Mouse (Mus musculus) liver, postnatal 0 days (tissue): ENCODE measurements at regions not wholly inside any gene's neighbourhood (a gene's known extent, or its start where the extent isn't known, plus 50 kb on each side); places are given as distances from the start of the nearest gene placed in this dataset.

Source experiments
- ATAC-seq: fragments of 200-750 bp; cut with Nextera tagmentation; 2 replicates; pipeline ENCODE4 v1.8.0; 2017; ENCODE audit warnings: mild to moderate bottlenecking, moderate library complexity
- DNase-seq: peaks from one replicate; pipeline ENCODE4 v3.0.0-alpha.2; 2016
- H3K27ac ChIP-seq: fragments of 300-500 bp; sonication (generic); 2 replicates; pipeline ENCODE4 v1.5.1; 2014; ENCODE audit warnings: antibody characterized with exemption, moderate library complexity, mild to moderate bottlenecking, low read depth
- H3K27me3 ChIP-seq: fragments of 300-500 bp; sonication (generic); 2 replicates; pipeline ENCODE4 v1.6.1; 2014; ENCODE audit warnings: low read length, control low read depth, mixed read lengths; ENCODE audit not compliant: insufficient read depth
- H3K36me3 ChIP-seq: fragments of 300-500 bp; sonication (generic); replicated peaks from 2 replicates; pipeline ENCODE4 v1.6.1; 2014; ENCODE audit warnings: mild to moderate bottlenecking, control low read depth, low read length, moderate library complexity, mixed read lengths; ENCODE audit not compliant: insufficient read depth
- H3K4me1 ChIP-seq: fragments of 300-500 bp; sonication (generic); 2 replicates; pipeline ENCODE4 v1.6.1; 2014; ENCODE audit warnings: antibody characterized with exemption, mild to moderate bottlenecking, control low read depth; ENCODE audit not compliant: insufficient read depth
- H3K4me2 ChIP-seq: fragments of 300-500 bp; sonication (generic); 2 replicates; pipeline ENCODE4 v1.6.1; 2014; ENCODE audit warnings: low read depth, mild to moderate bottlenecking, low read length, moderate library complexity, mixed read lengths
- H3K4me3 ChIP-seq: fragments of 300-500 bp; sonication (generic); 2 replicates; pipeline ENCODE4 v1.5.1; 2014; ENCODE audit warnings: low read depth, low read length
- H3K9ac ChIP-seq: fragments of 300-500 bp; sonication (generic); replicated peaks from 2 replicates; pipeline ENCODE4 v1.6.1; 2014; ENCODE audit warnings: mild to moderate bottlenecking, moderate library complexity
- H3K9me3 ChIP-seq: fragments of 300-500 bp; sonication (generic); 2 replicates; pipeline ENCODE4 v1.6.1; 2016; ENCODE audit warnings: mild to moderate bottlenecking, control low read depth, low read length, mixed read lengths
- CTCF ChIP-seq: sonication (generic); IDR thresholded peaks from 2 replicates; pipeline ENCODE4 v1.5.1; 2016; ENCODE audit warnings: antibody characterized with exemption, low read depth
- EP300 ChIP-seq: IDR thresholded peaks from 2 replicates; pipeline ENCODE4 v1.6.1; 2016; ENCODE audit warnings: antibody characterized with exemption, low read depth, mild to moderate bottlenecking
- WGBS: fragments of 180-500 bp; shearing (Covaris S2); extraction: QIAGEN DNeasy Blood & Tissue Kit; methylation state at CpG from one replicate; pipeline ENCODE4 v1.1.7; 2014; ENCODE audit not compliant: insufficient replicate concordance; 5-methylcytosine and 5-hydroxymethylcytosine counted together

DNA sequence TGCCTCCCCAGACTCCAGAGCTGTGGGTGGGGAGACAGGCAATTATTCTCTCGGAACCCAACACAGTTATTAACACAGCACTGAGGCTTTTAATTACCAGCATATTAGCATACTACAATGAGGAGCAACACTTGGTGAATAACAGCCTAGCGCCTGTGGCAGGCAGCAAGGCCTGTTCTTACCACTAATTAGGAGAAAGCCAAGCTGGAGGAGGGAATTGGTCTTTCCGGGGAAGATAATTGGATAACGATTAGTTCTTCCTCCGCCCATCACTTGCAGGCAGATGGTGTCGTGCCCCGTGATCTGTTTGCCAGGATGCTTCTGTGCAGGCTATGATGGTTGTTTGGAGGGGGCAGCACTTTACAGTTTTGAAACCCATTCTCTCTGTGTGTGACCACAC, 62.2 kb upstream of the Kcng1 start:
- H3K9ac ChIP-seq = no peak overlapping the region
- 70% methylated on average over 7 of the region's 7 CpGs for whole genome bisulfite sequencing
- H3K9me3 ChIP-seq = no peaks in the 10 kb centered on the region
- H3K4me3 ChIP-seq = no peak overlapping the region
- DNase-seq = no peak
- H3K4me2 ChIP-seq = no peak overlapping the region
- H3K27me3 ChIP-seq = no peaks in the 10 kb centered on the region
- no peak overlapping the region for H3K27ac ChIP-seq
- ATAC-seq = no peak
- TF ChIP-seq EP300 = no peak
- TF ChIP-seq CTCF = no peak
- no peaks in the 10 kb centered on the region for H3K4me1 ChIP-seq
- H3K36me3 ChIP-seq = no peaks in the 10 kb centered on the region

DNA sequence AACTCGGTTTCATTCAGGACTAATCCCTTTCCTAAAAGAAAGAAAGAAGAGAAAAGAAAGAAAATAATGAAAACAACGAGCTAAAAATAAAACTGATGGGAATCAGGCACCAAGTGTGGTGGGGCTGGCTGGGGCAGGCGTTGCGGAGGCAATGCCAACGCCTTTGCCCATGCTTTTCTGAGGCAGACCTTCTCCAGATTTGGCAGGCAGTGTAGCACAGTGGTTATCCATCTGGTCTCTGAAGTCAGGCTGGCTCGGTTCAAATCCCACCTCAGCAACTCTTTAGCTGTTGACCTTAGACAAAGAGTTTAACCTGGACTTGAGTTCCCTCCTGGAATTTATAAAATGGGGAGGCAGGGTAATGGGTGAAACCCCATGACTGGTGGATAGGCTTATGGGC, 57.3 kb upstream of the Kcng1 start:
- H3K27me3 ChIP-seq = no peaks in the 10 kb centered on the region
- TF ChIP-seq CTCF (no peak), EP300 (no peak)
- no peak overlapping the region for H3K27ac ChIP-seq
- no peak for DNase-seq
- no peak overlapping the region for H3K9ac ChIP-seq
- no peak overlapping the region for H3K4me3 ChIP-seq
- no peak overlapping the region for H3K4me2 ChIP-seq
- no peak for ATAC-seq
- no peaks in the 10 kb centered on the region for H3K36me3 ChIP-seq
- no peaks in the 10 kb centered on the region for H3K4me1 ChIP-seq
- no peaks in the 10 kb centered on the region for H3K9me3 ChIP-seq
- WGBS = 72% methylated on average over 6 of the region's 6 CpGs

DNA sequence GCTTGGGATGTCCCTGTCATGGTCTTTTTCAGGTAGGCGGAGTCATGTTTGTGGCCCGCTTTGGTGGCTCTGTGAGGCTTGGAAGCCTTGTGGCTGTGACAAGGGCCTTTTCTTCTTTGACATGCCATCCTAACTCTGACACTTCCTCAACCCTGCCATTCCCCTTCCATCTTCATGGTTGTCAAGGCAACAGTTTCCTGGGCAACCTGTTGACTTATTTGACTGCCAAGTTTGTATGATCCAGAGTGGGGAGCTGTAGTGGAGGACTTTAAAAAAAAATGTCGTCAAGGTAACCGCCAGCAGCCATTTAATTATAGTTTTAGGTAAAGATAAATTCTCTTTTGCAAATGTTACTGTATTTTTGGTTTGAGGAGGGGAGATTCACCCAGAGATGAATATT, 56.8 kb upstream of the Kcng1 start:
- DNase-seq (no peak), ATAC-seq (no peak)
- Histone ChIP-seq H3K4me3 (no peak overlapping the region), H3K27me3 (no peaks in the 10 kb centered on the region), H3K4me2 (no peak overlapping the region), H3K9me3 (no peaks in the 10 kb centered on the region), H3K36me3 (no peaks in the 10 kb centered on the region), H3K27ac (no peak overlapping the region), H3K4me1 (no peaks in the 10 kb centered on the region), H3K9ac (no peak overlapping the region)
- TF ChIP-seq EP300 = no peak
- no peak for TF ChIP-seq CTCF
- 78% methylated on average over 4 of the region's 4 CpGs for WGBS

DNA sequence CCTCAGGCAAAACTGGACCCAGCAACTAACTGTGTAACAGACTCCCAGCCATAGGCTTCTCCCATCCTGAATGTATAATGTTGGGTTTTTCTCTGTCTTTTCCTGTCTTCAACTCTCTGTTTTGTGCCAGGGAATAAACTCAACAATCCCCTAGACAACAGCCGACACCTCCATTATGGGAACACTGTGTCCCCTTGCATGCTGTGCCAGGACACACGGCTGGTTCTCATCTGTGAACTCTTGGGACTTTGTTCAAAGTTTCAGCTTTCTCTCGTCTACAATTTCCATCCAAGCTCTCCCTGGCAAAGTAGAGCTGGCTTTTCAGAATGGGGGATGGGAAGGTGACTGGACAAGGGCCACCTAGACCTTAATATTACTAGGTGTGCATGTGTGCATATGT, 56.1 kb upstream of the Kcng1 start:
- H3K9ac ChIP-seq = no peak overlapping the region
- H3K27me3 ChIP-seq = no peaks in the 10 kb centered on the region
- DNase-seq (no peak), ATAC-seq (no peak)
- TF ChIP-seq CTCF (no peak), EP300 (no peak)
- H3K27ac ChIP-seq = no peak overlapping the region
- H3K4me2 ChIP-seq = no peak overlapping the region
- H3K36me3 ChIP-seq = no peaks in the 10 kb centered on the region
- no peak overlapping the region for H3K4me3 ChIP-seq
- no peaks in the 10 kb centered on the region for H3K9me3 ChIP-seq
- H3K4me1 ChIP-seq = no peaks in the 10 kb centered on the region
- 58% methylated on average over 3 of the region's 3 CpGs for WGBS

DNA sequence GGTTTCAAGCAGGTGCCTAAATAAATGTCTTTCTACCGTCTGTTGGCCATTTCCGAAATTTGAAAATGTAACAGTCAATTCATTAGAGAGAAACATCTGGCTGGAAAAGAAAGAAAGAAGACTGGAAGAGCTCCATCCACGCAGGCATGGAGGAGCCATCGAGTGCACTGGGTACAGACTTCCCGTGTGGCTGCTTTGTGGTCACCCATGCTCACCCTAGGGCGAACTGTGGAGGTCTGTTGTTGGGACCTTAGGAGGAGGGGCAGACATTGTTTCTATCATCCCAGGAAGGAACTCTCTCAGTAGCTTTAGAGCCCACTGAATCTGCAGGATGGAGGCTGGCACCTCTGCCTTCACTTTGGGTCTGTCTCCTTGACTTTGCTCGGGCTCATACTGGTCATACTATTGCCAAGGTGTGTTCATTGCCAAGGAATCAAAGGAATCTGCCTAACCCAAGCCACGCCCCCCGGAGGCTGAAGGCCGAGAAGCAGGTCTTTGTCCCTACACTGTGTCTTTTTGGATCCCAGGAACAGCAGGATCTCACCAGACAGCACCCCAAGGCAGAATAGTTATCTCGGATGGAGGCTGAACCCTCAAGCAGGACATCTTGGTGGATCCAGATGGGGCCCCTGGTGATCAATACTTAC, 54.3 kb upstream of the Kcng1 start:
- no peak for DNase-seq
- ATAC-seq = no peak

DNA sequence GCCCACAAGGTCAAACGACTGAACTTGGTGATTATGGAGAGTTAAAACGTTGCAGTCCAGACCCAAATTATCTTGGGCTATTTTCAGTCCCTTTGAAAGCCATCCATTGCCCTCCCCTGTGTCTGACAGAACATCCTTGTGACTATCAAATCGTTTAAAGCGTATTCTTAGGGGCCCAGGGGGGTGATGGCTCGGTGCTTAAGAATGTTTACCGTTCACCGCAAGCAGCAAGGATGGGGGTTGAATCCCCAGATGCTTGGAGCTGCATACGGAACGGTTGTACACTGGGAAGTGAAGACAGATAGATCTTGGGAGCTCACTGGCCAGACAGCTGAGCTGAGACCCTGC, 52.7 kb upstream of the Kcng1 start:
- H3K4me3 ChIP-seq = no peak overlapping the region
- no peaks in the 10 kb centered on the region for H3K36me3 ChIP-seq
- WGBS = 61% methylated on average over 9 of the region's 9 CpGs
- ATAC-seq (no peak), DNase-seq (no peak)
- no peak overlapping the region for H3K27ac ChIP-seq
- no peak for TF ChIP-seq CTCF
- no peak for TF ChIP-seq EP300
- no peaks in the 10 kb centered on the region for H3K27me3 ChIP-seq
- H3K9ac ChIP-seq = no peak overlapping the region
- H3K4me2 ChIP-seq = no peak overlapping the region
- H3K4me1 ChIP-seq = no peaks in the 10 kb centered on the region
- H3K9me3 ChIP-seq = no peaks in the 10 kb centered on the region

More for the DNA sequence above, 54.3 kb upstream of the Kcng1 start:
- Histone ChIP-seq H3K27ac (no peak overlapping the region), H3K4me2 (no peak overlapping the region), H3K4me1 (no peaks in the 10 kb centered on the region), H3K4me3 (no peak overlapping the region), H3K9me3 (no peaks in the 10 kb centered on the region), H3K36me3 (no peaks in the 10 kb centered on the region), H3K9ac (no peak overlapping the region), H3K27me3 (no peaks in the 10 kb centered on the region)
- TF ChIP-seq EP300 (no peak), CTCF (no peak)
- WGBS = 54% methylated on average over 11 of the region's 11 CpGs

DNA sequence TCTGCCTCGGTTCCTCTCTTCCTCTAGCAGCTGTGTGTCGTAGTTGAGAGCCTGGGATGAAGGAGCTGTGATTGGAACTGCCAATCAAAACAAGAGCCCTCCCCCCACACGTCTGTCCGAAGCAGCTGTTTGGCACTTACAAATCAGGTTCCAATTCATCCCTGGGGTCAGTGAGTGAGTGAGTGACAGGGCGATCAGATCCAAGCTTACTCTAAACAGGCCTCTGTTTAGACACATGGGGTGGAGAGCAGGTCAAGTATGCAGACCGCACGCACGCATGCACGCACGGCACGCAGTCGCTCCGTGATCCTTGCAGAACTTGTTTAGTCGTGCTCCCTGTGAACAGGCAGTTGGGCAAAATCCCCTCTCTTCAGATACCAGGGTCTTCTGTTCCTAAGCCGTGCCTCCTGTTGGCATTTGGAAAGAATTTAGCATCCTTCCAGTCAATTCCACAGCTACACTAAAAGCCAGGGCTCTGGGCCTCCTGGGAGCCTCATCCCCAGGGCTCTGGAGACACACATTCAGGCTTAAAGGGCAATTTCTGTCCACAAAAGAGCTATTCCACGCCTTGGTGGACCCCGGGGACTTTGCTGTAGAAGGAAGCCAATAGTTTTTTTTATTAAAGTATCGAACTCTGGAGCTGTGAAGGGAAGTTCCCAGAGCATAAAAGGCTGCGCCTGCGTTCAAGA, 52.2 kb upstream of the Kcng1 start:
- no peak for ATAC-seq
- Histone ChIP-seq H3K27me3 (no peaks in the 10 kb centered on the region), H3K9ac (no peak overlapping the region), H3K4me2 (no peak overlapping the region), H3K4me1 (no peaks in the 10 kb centered on the region), H3K9me3 (no peaks in the 10 kb centered on the region), H3K27ac (no peak overlapping the region), H3K4me3 (no peak overlapping the region), H3K36me3 (no peaks in the 10 kb centered on the region)
- TF ChIP-seq CTCF (no peak), EP300 (no peak)
- WGBS = 65% methylated on average over 20 of the region's 20 CpGs
- no peak for DNase-seq
